Comparison of ENCODE assay signal across 8 mouse cellular contexts in the genomic region with DNA sequence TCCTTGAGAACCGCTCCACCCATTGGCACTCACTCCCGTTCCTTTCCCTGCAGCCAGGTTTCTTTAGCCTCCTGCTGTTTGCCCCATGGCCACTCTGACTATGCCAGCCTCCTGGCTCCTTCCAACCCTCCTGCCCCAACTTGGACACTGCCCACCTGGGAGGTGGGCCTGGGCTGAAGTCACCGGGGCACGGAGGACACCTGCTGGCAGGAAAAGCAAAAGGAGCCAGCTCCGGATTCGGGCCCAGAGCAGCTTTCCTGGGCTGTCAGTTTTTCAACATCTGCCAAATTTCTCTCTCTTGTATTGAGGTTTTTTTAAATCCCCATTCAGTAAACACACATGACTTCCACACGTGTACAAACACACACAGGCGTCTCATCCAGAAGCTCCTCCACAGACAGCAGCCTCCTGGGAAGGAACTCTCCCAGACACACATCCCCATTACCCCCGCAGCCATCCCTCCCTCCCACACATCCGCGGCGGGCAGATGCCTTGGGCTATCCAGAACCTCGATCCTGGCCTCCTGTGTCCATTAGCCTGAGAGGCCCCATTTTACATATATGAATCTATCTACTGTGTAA. TPM values are rescaled to one million over a fixed set of nuclear protein-coding genes. Genes with fewer than 3 reads are reported as not detected.
A peak's percentile ranks its signal among the peaks of the same experiment; 100 is the strongest.
DNase-seq lines count a peak whose midpoint lies in the region; ATAC-seq and TF ChIP-seq lines count a peak whose summit lies in the region.

No protein-coding gene starts in this region.

- no peaks in the 10 kb centered on the region for H3K27me3 ChIP-seq in heart, adult 2 months (ENCODE audit: control insufficient read depth, insufficient read depth, low read length)
- peaks cover 2% of the 10 kb centered on the region; the same call in 1 of the 2 replicates for H3K27me3 ChIP-seq in heart, embryonic 11.5 days (ENCODE audit: control insufficient read depth, insufficient read depth, low read length)
- H3K27me3 ChIP-seq in kidney, postnatal 0 days (ENCODE audit: insufficient read depth, low read length), result no peaks in the 10 kb centered on the region
- H3K27me3 ChIP-seq in lung, embryonic 16.5 days (ENCODE audit: control insufficient read depth, insufficient read depth, low read depth, low read length), result no peaks in the 10 kb centered on the region

- H3K36me3 ChIP-seq in heart, adult 2 months (ENCODE audit: control insufficient read depth, insufficient read depth, low read length), result no peaks in the 10 kb centered on the region
- H3K36me3 ChIP-seq in heart, embryonic 11.5 days (ENCODE audit: control insufficient read depth, insufficient read depth, low read length), result no peaks in the 10 kb centered on the region
- no peaks in the 10 kb centered on the region for H3K36me3 ChIP-seq in kidney, postnatal 0 days (ENCODE audit: insufficient read depth, low read length)
- H3K36me3 ChIP-seq in lung, embryonic 16.5 days (ENCODE audit: control insufficient read depth, insufficient read depth, low read length), result no peaks in the 10 kb centered on the region

- H3K4me1 ChIP-seq in heart, adult 2 months (ENCODE audit: control insufficient read depth, insufficient read depth, low read length), result peaks cover 5% of the 10 kb centered on the region
- peaks cover 15% of the 10 kb centered on the region for H3K4me1 ChIP-seq in heart, embryonic 11.5 days (ENCODE audit: control insufficient read depth, insufficient read depth, low read length)
- H3K4me1 ChIP-seq in kidney, postnatal 0 days (replicated peaks; ENCODE audit: insufficient read depth, low read length), result peaks cover 7% of the 10 kb centered on the region; the same call in 1 of the 2 replicates
- peaks cover 17% of the 10 kb centered on the region for H3K4me1 ChIP-seq in lung, embryonic 16.5 days (replicated peaks; ENCODE audit: control insufficient read depth, insufficient read depth, low read length)

- TF ChIP-seq POLR2A in heart, adult 2 months (IDR thresholded peaks at IDR 0.05; ENCODE audit: insufficient read depth, low read depth, low read length), result no peak

- H3K4me2 ChIP-seq in heart, embryonic 11.5 days, result peak overlapping the region; percentile 88
- peak overlapping the region; percentile 84 for H3K4me2 ChIP-seq in kidney, postnatal 0 days (ENCODE audit: low read length)
- peak overlapping the region; percentile 89 for H3K4me2 ChIP-seq in lung, embryonic 16.5 days (ENCODE audit: low read depth, low read length)

- intact Hi-C loops in heart, adult 2 months (cut with DNase I), result loop anchor here (5.0 kb wide), 2 partner anchors 144 to 329 kb away; a partner anchor contains a TSS
- intact Hi-C loops in heart, postnatal 25 days (cut with DNase I), result loop anchor here (5.0 kb wide), 1 partner anchor 329 kb away; a partner anchor contains a TSS

- DNase-seq in heart, adult 2 months, result peak; percentile 49 to 59
- DNase-seq in heart, postnatal 25 days (ENCODE audit: low spot score), result no peak
- peak; percentile 64 to 65 for DNase-seq in cerebellum, postnatal 36 days
- peak; percentile 58 for DNase-seq in kidney, postnatal 0 days (ENCODE audit: low spot score)
- DNase-seq in retina, postnatal 1 day, result peak; percentile 49
- no peak for DNase-seq in T-cell, adult 2 months (ENCODE audit: low spot score)

- no peaks in the 10 kb centered on the region for H3K9me3 ChIP-seq in heart, embryonic 11.5 days (replicated peaks; ENCODE audit: control insufficient read depth, low read length)
- H3K9me3 ChIP-seq in kidney, postnatal 0 days (replicated peaks; ENCODE audit: low read length), result no peaks in the 10 kb centered on the region
- H3K9me3 ChIP-seq in lung, embryonic 16.5 days (ENCODE audit: control insufficient read depth, low read length), result no peaks in the 10 kb centered on the region

- WGBS in heart, adult 2 months, result 8% methylated on average over 13 of the region's 13 CpGs
- WGBS in heart, embryonic 11.5 days (ENCODE audit: insufficient replicate concordance), result 13% methylated on average over 13 of the region's 13 CpGs
- 10% methylated on average over 13 of the region's 13 CpGs for WGBS in kidney, postnatal 0 days
- WGBS in lung, embryonic 16.5 days, result 8% methylated on average over 13 of the region's 13 CpGs

- H3K27ac ChIP-seq in heart, adult 2 months, result peak overlapping the region; percentile 49
- no peak overlapping the region for H3K27ac ChIP-seq in heart, embryonic 11.5 days (ENCODE audit: low read depth, low read length)
- H3K27ac ChIP-seq in kidney, postnatal 0 days, result no peak overlapping the region
- H3K27ac ChIP-seq in lung, embryonic 16.5 days (ENCODE audit: low read length), result no peak overlapping the region

- H3K9ac ChIP-seq in heart, adult 2 months (ENCODE audit: low read depth, low read length), result peak overlapping the region; percentile 43
- peak overlapping the region; percentile 12; the same call in 1 of the 2 replicates for H3K9ac ChIP-seq in heart, embryonic 11.5 days (ENCODE audit: low read depth, low read length)
- H3K9ac ChIP-seq in kidney, postnatal 0 days (ENCODE audit: low read depth, low read length), result no peak overlapping the region
- H3K9ac ChIP-seq in lung, embryonic 16.5 days (ENCODE audit: low read length), result peak overlapping the region; percentile 87

- TF ChIP-seq CTCF in heart, adult 2 months (IDR thresholded peaks at IDR 0.05), result peak; percentile 61
- peak; percentile 70 for TF ChIP-seq CTCF in kidney, postnatal 0 days (IDR thresholded peaks at IDR 0.05; ENCODE audit: low read depth)

- no peak for TF ChIP-seq EP300 in heart, adult 2 months (IDR thresholded peaks at IDR 0.05; ENCODE audit: insufficient read depth, low read depth, low read length)

- H3K4me3 ChIP-seq in heart, adult 2 months, result peak overlapping the region; percentile 42
- H3K4me3 ChIP-seq in heart, embryonic 11.5 days (ENCODE audit: low read depth, low read length), result peak overlapping the region; percentile 60
- peak overlapping the region; percentile 52 for H3K4me3 ChIP-seq in kidney, postnatal 0 days (replicated peaks; ENCODE audit: low read depth, low read length)
- peak overlapping the region; percentile 63 for H3K4me3 ChIP-seq in lung, embryonic 16.5 days (ENCODE audit: low read length)

- no peaks in the 10 kb centered on the region for H3K79me2 ChIP-seq in heart, adult 2 months (replicated peaks; ENCODE audit: control insufficient read depth, insufficient read depth, low read length)

- ATAC-seq in heart, embryonic 11.5 days (replicated peaks; ENCODE audit: insufficient number of reproducible peaks, low FRiP score, low TSS enrichment), result no peak
- peak; percentile 18; the same call in 1 of the 2 replicates for ATAC-seq in kidney, postnatal 0 days (replicated peaks; ENCODE audit: low FRiP score, low read depth)
- ATAC-seq in lung, embryonic 16.5 days (ENCODE audit: low read depth), result no peak

RNA-seq across cellular contexts. Expression of a gene that starts 2.4 kb away (rescaled TPM):
- 10 to 100 TPM; 15.2 to 15.4 TPM for total RNA-seq in heart, adult 2 months (2021)
- 14.8 and 18.6 TPM in 2 replicates for polyA plus RNA-seq in heart, adult 2 months (2012; rRNA removed)
- total RNA-seq in heart, postnatal 25 days (2021), result 10 to 100 TPM; 14.8 to 16.5 TPM
- polyA plus RNA-seq in heart, embryonic 11.5 days (2014; fragmentation: Nextera tagmentation; extraction: Ambion mirVana), result 9.2 and 11.8 TPM in 2 replicates
- 16.6 and 19.3 TPM in 2 replicates for polyA plus RNA-seq in kidney, postnatal 0 days (2015; fragmentation: Nextera tagmentation; extraction: Ambion mirVana)
- 43.2 and 50.3 TPM in 2 replicates for polyA plus RNA-seq in lung, embryonic 16.5 days (2015; fragmentation: Nextera tagmentation; extraction: Ambion mirVana)

RNA-seq across cellular contexts. Expression of a gene that starts 5.9 kb away (rescaled TPM):
- 10 to 100 TPM; 21.6 to 26.1 TPM for total RNA-seq in heart, adult 2 months (2021)
- polyA plus RNA-seq in heart, adult 2 months (2012; rRNA removed), result 31.9 and 39.2 TPM in 2 replicates
- total RNA-seq in heart, postnatal 25 days (2021), result 10 to 100 TPM; 23.0 to 24.5 TPM
- 113 and 124 TPM in 2 replicates for polyA plus RNA-seq in heart, embryonic 11.5 days (2014; fragmentation: Nextera tagmentation; extraction: Ambion mirVana)
- polyA plus RNA-seq in kidney, postnatal 0 days (2015; fragmentation: Nextera tagmentation; extraction: Ambion mirVana), result 87.0 and 87.3 TPM in 2 replicates
- polyA plus RNA-seq in lung, embryonic 16.5 days (2015; fragmentation: Nextera tagmentation; extraction: Ambion mirVana), result 103 and 106 TPM in 2 replicates

Comparison
In these comparisons a context has a peak if more than half of its experiments do, and no peak if none do; other contexts are left out.
1. DNase-seq: peak in heart, adult 2 months (2 of 2), cerebellum, postnatal 36 days (2 of 2), kidney, postnatal 0 days (single experiment) and retina, postnatal 1 day (single experiment); none in heart, postnatal 25 days (single experiment) and T-cell, adult 2 months (single experiment).
2. Peak in every context shown above with its lines, with median percentiles within 50 percentile points of each other: H3K4me3 ChIP-seq and H3K4me2 ChIP-seq.